Mouse (Mus musculus) urinary bladder, postnatal 36 days (tissue): ENCODE measurements around the gene Krtap17-1.
A peak's percentile ranks its signal among the peaks of the same experiment; 100 is the strongest.

Experiments
- DNase-seq, 2 experiments: peaks; one replicate each; pipeline ENCODE4 v3.0.0; 2022; ENCODE audit warnings: low spot score in 2 of 2, mixed read lengths in 1 of 2

Gene Krtap17-1

DNA sequence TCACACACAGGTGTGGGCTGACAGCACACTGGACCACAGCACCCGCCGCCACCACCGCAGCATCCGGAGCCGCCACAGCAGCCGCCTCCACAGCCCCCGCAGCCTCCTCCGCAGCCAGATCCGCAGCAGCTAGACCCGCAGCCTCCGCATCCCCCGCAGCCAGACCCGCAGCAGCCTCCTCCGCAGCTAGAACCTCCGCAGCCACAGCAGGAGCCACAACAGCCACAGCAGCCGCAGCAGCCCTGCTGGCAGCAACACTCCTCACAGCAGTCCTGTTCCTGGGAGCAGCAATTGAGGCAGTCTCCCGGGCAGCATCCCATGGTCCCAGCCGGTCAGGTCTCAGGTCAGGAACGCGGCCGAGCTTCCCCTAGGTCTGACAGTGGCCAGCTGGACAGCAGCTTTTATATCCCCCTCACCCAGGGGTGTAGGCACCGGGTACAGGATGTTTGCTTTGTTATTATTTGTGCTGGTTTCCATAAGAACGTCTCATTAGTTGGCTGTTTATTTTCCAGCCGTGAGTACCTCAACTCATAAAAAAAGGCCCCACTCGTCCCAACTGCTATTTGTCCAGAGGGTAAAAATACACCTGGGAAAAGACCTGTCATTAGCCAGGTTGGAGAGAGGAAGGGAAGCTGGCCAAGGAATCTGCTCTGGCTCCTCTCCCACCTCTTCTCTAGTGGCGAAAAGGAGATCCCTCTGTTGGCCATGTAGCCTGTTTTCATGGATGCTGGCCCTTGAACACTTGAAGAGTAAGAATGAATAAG, at the start of gene Krtap17-1:
Gene Krtap17-1 (minus strand): TSS at position 375 of the 764 bp plus-strand sequence.
- no peak for DNase-seq

DNA sequence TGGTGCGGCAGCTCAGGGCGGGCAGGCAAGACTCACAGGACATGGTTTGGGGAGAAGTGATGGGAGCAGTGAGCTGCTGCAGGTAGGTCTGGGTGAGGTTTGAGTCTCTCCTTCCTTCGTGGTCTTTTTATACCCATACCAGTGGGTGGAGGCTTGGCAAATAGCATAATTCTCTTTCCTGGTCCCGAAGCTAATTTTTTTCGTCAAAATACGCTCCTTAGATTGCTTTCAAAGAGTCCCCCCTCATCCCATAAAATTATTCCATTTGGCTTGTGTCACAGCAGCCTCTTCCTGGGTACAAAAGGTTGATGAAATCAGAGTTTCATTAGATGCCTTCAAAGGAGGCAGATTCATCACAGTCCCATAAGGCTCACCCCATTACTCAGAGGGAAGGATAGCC, 47.7 kb upstream of the Krtap17-1 start, which contains the start of gene Krt34:
Gene Krt34 (minus strand): TSS at position 101 of the 400 bp plus-strand sequence.
- DNase-seq, result no peak

- DNase-seq, result no peak
Measured at GRCm38 (mm10) chr11:100029768-100030167, 36.0 kb upstream of the Krtap17-1 start, which contains the start of gene Krt33b. Krt33b (minus strand) TSS chr11:100029868.

DNA sequence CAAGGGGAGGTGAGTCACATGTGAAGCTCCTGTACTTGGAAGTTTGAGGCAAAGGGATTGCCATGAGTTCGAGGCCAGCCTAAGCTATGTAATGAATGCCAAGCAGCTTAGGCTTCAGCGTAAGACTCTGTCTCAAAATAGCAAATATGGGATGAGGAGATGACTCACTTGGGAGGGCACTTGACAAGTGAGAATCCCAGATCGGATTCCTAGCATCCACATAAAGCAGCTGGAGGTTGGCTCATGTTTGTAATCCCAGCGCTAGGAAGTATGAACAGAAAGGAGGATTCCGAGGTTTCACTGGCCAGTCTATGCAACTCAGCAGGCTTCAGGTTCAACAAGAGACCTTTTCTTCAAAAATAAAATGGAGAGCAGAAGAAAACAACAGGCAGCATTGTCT, 27.6 kb upstream of the Krtap17-1 start:
- no peak for DNase-seq

DNA sequence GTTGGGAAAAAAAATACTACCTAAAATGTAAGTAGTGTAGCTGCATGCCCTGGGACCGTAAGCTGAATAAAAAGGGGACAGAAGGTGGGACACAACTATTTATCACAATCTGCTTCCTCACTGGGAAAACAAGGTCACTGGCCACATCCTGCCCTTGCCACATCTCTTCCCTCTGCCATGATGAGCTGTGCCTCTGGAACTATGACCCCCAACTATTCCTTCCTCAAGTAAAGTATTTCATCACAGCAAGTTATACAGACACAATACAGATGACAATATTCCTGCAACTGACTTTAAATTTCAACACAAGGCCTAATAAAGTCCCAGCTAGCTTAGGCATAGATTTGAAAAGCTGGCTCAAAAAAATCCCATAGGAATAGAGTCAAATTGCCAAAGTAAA, 25.7 kb upstream of the Krtap17-1 start:
- no peak for DNase-seq

GRCm38 (mm10) chr11:100016112-100016511, 22.3 kb upstream of the Krtap17-1 start, which contains the start of gene Krt33a:
Krt33a (minus strand) TSS chr11:100016212.
- no peak for DNase-seq

GRCm38 (mm10) chr11:100013691-100014171, 19.9 kb upstream of the Krtap17-1 start:
- peak; percentile 28 to 47 for DNase-seq

GRCm38 (mm10) chr11:100010682-100011081, 16.9 kb upstream of the Krtap17-1 start:
- DNase-seq, result no peak

DNA sequence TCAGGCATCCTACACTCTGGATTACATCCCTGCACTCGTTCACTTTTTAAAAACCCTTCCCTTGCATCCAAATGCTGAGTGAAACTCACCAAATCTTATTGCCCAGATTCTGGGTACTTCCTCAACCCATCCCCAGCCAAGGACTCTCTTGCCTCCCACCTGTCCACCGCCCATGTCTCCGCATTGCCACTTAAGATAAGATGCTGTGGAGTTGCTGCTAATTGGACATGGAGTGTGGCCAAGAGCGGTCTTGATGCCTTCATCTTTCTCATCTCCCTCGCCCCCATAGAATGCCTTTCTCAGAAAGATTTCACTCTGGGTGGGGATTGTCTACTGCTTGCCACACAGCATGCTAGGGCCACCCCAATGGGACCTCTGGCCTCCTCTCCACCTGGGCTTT, 14.5 kb upstream of the Krtap17-1 start:
- no peak for DNase-seq

GRCm38 (mm10) chr11:100006624-100007023, 12.8 kb upstream of the Krtap17-1 start:
- no peak for DNase-seq

DNA sequence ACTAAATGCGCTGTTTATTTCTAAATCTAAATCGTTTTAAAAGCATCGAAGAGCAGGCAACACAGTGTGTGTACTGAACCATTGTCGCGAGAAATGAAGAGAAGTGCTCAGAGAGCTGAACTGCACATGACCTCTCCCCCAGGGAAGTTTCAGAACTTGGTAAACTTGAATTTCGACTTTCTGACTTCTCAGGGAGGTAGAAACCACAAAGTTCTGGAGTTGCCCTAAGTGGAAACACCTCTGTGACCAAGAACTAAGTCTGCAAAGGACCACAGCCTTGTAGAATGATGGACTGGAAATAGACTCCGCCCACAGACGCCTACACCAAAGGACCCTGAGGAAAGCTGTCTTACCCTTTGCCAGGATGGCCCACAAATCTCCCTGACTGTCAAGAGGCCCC, 12.1 kb upstream of the Krtap17-1 start:
- peak; percentile 9 to 29 for DNase-seq

DNA sequence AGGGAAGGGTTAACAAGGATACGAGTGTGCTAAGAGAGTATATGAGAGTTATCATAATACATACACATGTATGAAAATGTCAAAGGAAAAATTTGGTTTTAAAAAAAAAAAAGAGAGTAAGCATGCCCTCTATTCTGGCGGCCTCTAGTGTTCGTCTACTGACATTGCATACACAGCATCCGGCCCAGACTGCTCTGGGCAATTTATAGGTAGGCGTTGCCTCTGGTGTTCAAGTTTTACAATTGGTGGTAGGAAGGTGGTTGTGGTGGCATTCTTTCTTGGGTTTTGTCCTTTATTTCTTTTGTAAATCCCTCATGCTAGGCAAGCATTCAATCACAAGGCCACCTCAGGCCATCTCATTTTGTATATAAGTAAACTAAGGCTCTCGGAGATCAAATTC, 11.1 kb upstream of the Krtap17-1 start:
- DNase-seq, result peak; percentile 57 to 59

GRCm38 (mm10) chr11:99999091-99999490, 5.3 kb upstream of the Krtap17-1 start:
- no peak for DNase-seq

DNA sequence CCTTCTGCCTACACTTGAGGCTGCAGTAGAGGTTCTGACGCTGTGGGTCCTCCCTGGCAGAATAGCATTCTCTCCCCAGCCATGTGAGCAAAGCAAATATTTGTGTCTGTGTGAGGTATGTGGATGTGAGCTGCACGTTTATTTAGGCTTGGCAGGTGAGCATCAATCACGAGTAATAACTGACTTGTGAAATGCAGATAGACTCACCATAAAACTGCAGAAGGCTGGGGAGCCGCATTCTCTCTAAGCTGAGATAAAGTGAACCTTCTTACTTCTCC, 529 bp upstream of the Krtap17-1 start:
- no peak for DNase-seq

- DNase-seq, result no peak
Measured at GRCm38 (mm10) chr11:99990571-99990970, 3.2 kb downstream of the Krtap17-1 start.

GRCm38 (mm10) chr11:99989881-99990405, 3.9 kb downstream of the Krtap17-1 start:
- DNase-seq, result no peak

GRCm38 (mm10) chr11:99988530-99988929, 5.3 kb downstream of the Krtap17-1 start:
- DNase-seq, result no peak

GRCm38 (mm10) chr11:99986180-99986647, 7.6 kb downstream of the Krtap17-1 start, which contains the start of gene Krtap16-1:
Krtap16-1 (minus strand) TSS chr11:99986597.
- DNase-seq, result no peak

DNA sequence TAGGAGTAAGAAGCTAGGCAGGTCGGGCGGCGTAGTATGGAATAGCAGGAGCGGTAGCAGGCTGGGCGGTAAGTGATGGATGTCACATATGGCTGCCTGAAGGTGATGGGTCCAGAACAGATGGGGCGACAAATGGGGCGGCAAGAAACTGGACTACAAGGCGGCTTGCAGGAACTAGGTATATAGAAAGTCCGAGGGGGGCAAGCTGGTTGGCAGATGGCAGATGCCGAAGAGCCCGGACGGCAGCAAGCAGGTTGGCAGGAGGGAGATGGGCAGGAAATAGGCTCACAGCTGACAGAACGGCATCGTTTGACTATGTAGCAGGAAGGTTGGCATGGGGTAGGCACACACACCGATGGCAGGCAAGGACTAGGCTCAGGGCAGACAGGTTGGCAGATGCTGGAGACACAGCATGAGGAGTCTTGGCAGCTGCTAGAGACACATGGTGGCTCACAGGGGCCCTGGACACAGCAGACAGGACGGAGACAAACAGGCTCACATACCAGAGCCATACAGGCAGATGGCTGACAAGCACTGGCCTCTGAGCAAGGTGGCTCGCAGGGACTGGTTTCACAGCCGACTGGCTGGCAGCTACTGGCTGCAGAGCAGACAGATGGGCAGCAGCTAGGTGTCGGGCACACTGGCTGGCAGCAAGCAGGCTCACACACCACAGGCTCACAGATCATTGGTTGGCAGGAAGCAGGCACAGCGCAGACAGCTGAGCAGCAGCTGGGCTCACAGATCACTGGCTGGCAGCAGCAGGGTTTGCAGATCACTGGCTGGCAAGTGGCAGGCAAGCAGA, 8.3 kb downstream of the Krtap17-1 start:
- DNase-seq, result no peak

DNA sequence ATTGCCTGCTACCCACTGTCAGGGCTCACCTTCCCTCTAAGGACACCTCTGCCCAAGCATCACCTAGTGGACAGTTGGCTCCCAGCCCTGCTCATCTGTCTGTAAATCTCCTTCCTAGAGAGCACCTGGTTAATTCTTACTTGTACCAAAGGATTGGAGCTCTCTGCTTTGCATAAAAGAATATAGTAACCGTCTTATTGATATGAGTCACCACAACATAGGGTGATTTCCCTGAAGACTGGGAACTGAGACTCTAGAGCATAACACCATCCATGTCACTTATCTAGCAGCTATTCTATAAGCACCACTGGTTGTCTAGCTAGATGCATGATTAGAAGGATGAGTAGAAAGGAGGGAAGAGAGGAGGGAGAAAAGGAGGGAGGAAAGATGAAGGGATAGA, 10.4 kb downstream of the Krtap17-1 start:
- DNase-seq, result no peak

DNA sequence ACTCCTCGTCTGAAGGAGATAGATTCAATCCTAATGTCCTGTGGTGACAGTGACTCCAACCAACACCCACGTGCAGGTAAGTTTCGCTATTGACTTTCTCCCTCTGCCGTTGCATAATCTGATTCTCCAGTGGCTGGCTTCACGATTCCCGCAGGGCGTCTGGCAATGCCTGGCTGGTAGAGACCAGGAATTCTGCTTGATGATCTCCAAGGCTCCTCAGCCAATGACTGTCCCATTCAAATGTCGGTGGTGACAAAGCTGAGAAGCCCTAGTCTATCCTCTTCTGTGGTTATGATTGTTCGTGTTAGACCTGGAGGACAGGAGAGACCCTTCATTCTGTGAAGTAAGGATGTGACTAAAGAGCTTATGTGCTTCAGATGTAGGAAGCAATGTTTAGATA, 11.1 kb downstream of the Krtap17-1 start:
- no peak for DNase-seq

DNA sequence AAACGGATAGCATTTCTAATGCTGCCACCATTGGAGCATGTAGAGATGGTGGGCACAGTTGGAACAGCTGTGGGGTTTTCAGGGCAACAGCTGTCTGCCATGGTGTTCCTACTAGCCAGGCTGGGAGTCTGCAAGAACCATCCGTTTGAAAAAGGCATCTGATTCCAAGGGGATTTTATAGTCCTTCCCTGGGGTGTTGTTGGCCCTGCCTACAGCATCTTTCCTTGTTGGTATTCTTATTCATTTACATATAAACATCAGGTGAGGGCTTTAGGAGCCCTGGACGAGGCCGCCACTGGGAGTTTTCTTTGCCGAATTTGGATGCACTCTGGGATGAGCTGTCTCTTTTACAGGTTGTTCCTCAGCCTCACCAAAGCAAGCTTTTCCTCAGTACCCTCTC, 14.8 kb downstream of the Krtap17-1 start, which contains the start of gene Krtap29-1:
Gene Krtap29-1 (minus strand): TSS at position 101 of the 400 bp plus-strand sequence.
- no peak for DNase-seq
